Mouse (Mus musculus) adrenal gland, postnatal 4 days (tissue): ENCODE data around the gene Slc25a5. TPM values are rescaled to one million over a fixed set of nuclear protein-coding genes. Genes with fewer than 3 reads are reported as not detected.

ENCODE experiments used
- DNase-seq, 2 experiments: peaks; one replicate each; pipeline ENCODE4 v3.0.0; 2021 to 2022; ENCODE audit warnings: low spot score in 2 of 2, mixed read lengths in 2 of 2
- total RNA-seq, 2 experiments: library from RNA; stranded (reverse); gene quantifications; 2 replicates each; pipeline ENCODE4 v1.2.3; 2021

Gene Slc25a5
- total RNA-seq, 2 experiments from 2014 or later, result 427 to 429 TPM

DNA sequence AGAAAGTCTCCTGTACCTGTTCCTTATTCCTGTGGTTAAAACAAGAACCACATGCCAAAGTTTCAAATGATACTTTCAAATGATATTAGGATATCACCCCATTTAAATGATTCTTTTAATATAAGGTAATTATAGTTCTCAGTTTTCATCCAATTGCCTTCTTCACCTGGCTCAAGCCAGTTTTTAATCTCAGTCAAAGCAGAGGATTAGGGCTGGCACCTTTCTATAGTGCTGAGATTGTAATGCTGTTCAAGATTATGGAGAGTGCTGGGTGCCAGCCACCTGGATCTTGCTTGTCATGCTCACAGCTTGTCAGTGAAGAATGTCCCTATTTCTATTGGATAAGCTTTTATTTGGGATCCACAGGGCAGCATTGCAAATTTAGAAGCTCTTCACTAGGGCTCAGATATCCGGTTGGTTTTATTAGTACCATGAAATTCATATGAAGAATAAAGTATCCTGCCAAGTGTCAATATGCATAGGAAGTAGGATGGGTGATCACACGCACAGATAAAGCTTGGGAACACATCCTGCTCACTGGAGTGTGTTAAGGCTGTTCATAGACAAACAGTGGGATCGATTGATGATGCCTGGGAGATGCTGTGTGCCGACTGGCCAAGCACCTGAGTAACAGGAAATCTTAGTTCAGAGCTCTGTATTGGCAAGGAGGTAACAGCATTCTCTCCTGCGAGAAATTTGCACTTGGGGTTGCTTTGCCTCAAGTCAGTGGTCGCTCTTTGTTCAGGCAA lies 3.9 kb downstream of the Slc25a5 start:
- DNase-seq, result no peak

- DNase-seq, result no peak
These were observed 7.7 kb downstream of the Slc25a5 start for GRCm38 (mm10) chrX:36803189-36803588.

- DNase-seq, result no peak
These were observed 8.7 kb downstream of the Slc25a5 start for GRCm38 (mm10) chrX:36804196-36804595.

- no peak for DNase-seq
These were observed 10.2 kb downstream of the Slc25a5 start for GRCm38 (mm10) chrX:36805466-36806235.

GRCm38 (mm10) chrX:36807360-36808317 lies 12.2 kb downstream of the Slc25a5 start:
- peak; percentile 64 to 77 for DNase-seq

DNA sequence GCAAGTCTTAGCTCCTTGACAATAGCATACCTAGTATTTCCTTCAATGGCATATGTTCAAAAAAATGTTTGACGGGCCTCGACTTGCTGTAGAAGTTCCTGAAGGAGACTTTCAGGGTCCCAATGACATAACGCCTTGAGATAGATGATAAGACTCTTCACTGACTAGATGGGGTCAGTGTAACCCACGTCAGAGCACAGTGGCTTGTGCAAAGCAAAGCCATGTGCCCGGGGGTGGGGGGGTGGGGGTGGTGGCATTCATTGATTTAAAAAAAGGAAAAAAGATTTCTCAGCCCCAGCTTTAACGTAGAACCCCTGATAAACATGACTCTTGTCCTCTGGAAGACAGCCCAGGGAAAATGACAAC lies 12.8 kb downstream of the Slc25a5 start:
- DNase-seq, result no peak

DNA sequence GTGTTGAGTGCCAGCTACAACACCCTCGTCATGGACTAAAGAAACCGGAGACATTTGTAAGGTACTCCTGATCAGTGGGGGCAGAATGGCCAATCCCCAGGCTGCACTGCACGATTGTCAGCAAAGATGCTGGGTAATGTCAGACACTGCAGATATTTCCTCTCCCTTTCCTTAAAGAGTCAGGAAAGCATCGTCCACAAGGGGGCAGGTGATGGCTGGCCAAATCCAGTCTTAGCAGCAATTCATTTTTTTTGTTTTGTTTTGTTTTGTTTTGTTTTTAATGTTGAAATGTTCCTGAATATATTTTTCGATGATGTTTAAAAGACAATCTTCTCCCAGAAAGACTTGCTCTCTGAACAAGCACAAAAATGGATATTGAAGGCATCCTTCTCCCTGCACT lies 15.9 kb downstream of the Slc25a5 start:
- no peak for DNase-seq

GRCm38 (mm10) chrX:36814161-36814836 lies 18.8 kb downstream of the Slc25a5 start:
- DNase-seq, result no peak

DNA sequence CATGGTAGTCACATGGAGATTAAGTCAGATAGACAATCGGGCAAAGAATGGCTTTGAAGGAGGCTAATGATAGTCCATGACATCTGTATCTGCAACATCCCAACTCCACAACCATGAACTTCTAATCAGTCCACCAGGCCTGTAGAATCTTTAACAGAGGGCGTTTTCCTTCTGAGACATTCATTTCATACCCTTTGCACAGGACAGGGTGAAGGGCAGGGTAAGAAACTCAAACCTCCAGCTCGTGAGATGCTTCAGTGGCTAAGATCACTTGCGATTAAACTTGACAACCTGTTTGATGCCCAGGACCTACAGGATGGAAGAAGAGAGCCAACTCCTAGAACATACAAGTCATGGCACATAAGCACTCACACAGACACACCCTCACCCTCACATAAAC lies 19.6 kb downstream of the Slc25a5 start:
- no peak for DNase-seq

GRCm38 (mm10) chrX:36815439-36815838 lies 20.0 kb downstream of the Slc25a5 start:
- DNase-seq, result no peak

- no peak for DNase-seq
These were observed 21.0 kb downstream of the Slc25a5 start for GRCm38 (mm10) chrX:36816368-36816899.

DNA sequence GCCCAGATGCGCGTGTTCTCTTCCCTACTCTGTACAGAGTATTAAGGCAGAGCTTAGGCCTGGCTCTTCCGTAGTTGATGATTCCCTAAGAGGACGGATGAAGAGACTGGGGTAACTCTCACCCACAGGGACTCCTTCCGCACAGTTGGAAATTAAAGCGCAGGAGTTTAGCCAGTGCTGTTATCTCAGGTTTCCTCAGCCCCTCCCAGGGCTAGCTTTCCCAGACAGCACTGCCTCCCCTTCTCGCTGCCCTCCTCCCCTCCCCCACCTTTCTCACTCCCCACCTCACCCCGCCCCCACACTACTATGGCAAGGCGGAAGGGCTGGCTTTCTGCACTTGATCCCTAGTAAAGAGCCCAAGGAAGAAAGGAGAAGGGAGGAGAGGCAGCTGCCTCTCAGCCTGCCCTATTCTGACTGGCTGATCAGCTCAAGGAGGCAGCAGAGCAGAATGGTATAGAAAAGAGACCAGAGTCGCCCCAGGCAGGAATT lies 21.5 kb downstream of the Slc25a5 start:
- no peak for DNase-seq

GRCm38 (mm10) chrX:36819575-36819974 lies 24.1 kb downstream of the Slc25a5 start:
- no peak for DNase-seq

DNA sequence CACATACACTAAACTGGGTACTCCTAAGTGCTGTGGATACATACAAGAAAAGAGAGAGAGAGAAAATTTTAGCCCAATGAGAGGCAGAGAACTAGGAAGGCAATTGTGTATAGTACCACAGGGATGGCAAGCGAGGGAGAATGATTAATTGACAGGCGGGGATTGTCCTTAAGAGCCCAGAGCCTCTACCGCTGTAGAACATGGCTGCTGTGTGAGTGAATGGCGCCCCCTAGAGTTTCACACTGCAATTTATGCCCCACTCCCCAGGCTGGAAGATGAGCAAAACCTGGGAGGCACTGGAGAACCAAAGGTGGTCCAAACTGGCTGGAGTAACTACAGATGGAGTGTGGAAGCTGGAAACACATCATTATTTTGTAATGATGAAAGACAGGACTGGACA lies 24.8 kb downstream of the Slc25a5 start:
- DNase-seq, result no peak

DNA sequence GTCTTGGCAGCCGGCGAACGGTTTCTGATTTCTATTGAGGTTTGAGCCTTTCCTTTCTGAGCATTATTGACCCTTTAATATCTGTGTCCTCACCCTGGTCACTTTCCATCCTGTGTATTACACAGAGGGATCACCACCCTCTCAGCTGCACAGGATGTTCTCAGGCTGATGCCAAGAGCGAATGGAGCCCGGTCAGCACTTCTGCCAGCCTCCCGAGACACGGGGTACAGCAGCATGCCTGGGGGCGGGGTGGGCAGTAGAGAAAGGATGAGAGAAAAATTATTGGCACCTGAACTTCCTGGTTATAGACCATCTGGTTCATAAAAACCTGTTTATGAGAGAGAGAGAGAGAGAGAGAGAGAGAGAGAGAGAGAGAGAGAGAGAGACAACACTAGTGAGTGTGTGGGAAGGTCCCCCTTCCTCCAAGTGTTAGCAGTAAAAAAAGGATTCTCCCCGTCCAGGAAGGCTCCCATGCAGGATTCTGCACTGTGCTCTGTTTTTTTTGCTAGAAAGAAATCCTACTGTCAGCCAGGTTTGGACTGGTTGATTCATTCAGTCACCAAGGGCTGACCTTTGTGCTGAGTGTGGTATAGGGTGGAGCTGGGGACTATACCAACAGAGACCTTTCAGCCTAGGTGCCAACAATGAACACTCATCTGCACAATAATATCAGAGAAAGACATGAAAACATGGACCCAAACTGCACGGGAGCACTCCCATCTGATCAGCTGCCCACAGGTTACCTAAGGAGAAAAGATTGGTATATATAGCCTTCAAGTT lies 28.7 kb downstream of the Slc25a5 start:
- no peak for DNase-seq

- DNase-seq, result no peak
These were observed 29.6 kb downstream of the Slc25a5 start for GRCm38 (mm10) chrX:36825032-36825431.

- no peak for DNase-seq
These were observed 31.4 kb downstream of the Slc25a5 start for GRCm38 (mm10) chrX:36826873-36827272.

DNA sequence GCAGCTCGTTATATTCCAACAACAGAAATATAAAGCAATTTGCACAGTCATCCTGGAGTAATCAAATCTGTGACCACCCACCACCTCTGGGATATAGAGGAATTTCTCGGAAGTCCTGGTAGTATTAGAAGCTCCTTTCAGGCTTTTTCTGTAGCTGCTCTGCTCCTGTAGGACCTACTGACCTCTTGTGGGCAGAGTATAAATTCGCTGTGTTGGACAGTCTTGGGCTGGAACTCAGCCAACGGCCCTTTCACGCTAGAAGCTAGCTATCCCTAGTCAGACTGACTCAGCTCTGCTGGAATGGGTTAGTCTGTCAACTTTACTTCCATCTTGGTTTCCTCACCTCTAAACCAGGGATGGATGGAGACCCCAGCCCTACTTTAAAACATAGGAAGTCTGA lies 34.8 kb downstream of the Slc25a5 start:
- peak in 1 of 2 experiments; percentile 26 for DNase-seq

DNA sequence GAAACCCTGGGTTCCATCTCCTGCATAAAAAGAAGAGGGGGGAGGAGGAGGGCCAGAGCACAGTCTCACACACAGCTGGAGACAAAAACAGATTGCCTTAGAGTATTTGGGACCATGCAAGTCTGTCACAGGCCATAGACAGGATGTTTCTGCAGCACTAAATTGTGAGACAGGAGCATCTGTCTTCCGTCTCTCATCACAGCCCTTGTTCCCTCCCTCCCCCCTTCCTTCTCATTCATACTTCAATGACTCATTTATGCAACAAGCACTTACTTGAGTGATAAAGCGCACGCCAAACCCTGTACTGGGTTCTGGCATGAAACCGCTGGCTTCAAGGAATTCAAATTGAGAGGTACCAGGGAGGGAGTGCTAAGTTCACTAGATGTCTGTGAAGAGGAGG lies 36.2 kb downstream of the Slc25a5 start:
- no peak for DNase-seq
